ENCODE assay signal across 9 mouse cellular contexts in the genomic region with DNA sequence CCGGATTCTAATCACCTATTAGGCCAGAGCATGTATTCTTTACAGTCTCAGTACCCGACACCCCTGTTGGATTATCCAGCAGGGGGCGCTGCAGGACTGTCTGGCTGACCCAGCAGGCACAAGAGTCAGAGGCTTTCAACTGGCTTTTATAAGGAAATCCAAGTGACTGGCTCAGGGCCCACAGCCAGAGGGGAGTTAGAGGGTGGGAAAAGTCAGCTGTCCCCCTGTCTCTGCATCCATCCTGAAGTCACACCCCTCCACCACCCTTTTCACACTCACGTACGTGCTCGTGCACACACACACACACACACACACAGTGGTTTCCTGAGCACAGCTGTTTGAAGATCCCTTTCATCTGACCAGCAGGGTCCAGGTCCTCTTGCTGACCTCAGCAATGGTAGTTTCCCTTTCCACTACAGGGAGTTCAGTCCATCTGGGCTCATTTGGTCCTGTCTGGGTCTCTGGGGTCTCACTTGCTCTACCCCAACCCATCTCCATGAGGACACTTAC. TPM values are rescaled to one million over a fixed set of nuclear protein-coding genes. Genes with fewer than 3 reads are reported as not detected.
A peak's percentile ranks its signal among the peaks of the same experiment; 100 is the strongest.
DNase-seq lines count a peak whose midpoint lies in the region; ATAC-seq lines count a peak whose summit lies in the region.
"Had no signal": no experiment of that assay in that cellular context is flagged by ENCODE, and none has a peak within 500 bp of the region (broad histone marks: within the 10 kb centered on the region; RNA-seq: fewer than 3 reads in every experiment).

No protein-coding gene starts in this region.

- no peaks in the 10 kb centered on the region for H3K36me3 ChIP-seq in midbrain, embryonic 10.5 days
- no peaks in the 10 kb centered on the region for H3K36me3 ChIP-seq in midbrain, embryonic 16.5 days (ENCODE audit: control insufficient read depth, insufficient read depth, low read length)
- no peaks in the 10 kb centered on the region for H3K36me3 ChIP-seq in embryonic facial prominence, embryonic 10.5 days (replicated peaks)
- no peaks in the 10 kb centered on the region for H3K36me3 ChIP-seq in kidney, embryonic 16.5 days (ENCODE audit: insufficient read depth, low read length)
- H3K36me3 ChIP-seq in stomach, embryonic 14.5 days (ENCODE audit: control insufficient read depth, insufficient read depth, low read length), result no peaks in the 10 kb centered on the region
- H3K36me3 ChIP-seq: G1E had no signal

- DNase-seq in midbrain, embryonic 10.5 days (ENCODE audit: low spot score), result peak; percentile 90
- DNase-seq in embryonic facial prominence, embryonic 10.5 days (ENCODE audit: low spot score), result peak; percentile 94
- peak; percentile 82 for DNase-seq in heart, adult 8-10 months (ENCODE audit: low spot score)
- peak; percentile 88 for DNase-seq in liver
- peak; percentile 97 for DNase-seq in neural tube, embryonic 10.5 days (ENCODE audit: extremely low spot score, low spot score)

- no peaks in the 10 kb centered on the region for H3K27me3 ChIP-seq in midbrain, embryonic 10.5 days (ENCODE audit: low read depth, poor library complexity, severe bottlenecking)
- H3K27me3 ChIP-seq in midbrain, embryonic 16.5 days (ENCODE audit: control insufficient read depth, insufficient read depth, low read depth, low read length), result no peaks in the 10 kb centered on the region
- H3K27me3 ChIP-seq in embryonic facial prominence, embryonic 10.5 days (replicated peaks; ENCODE audit: low read depth, poor library complexity, severe bottlenecking), result no peaks in the 10 kb centered on the region
- H3K27me3 ChIP-seq in kidney, embryonic 16.5 days (ENCODE audit: insufficient read depth, low read length), result no peaks in the 10 kb centered on the region
- no peaks in the 10 kb centered on the region for H3K27me3 ChIP-seq in stomach, embryonic 14.5 days (ENCODE audit: control insufficient read depth, insufficient read depth, low read length)

- H3K4me2 ChIP-seq in midbrain, embryonic 16.5 days (ENCODE audit: low read length), result no peak overlapping the region
- H3K4me2 ChIP-seq in kidney, embryonic 16.5 days (replicated peaks; ENCODE audit: low read depth, low read length), result no peak overlapping the region
- H3K4me2 ChIP-seq in stomach, embryonic 14.5 days (replicated peaks; ENCODE audit: low read depth, low read length), result no peak overlapping the region

- WGBS in midbrain, embryonic 10.5 days, result 25% methylated on average over 6 of the region's 6 CpGs
- WGBS in midbrain, embryonic 16.5 days, result 24% methylated on average over 6 of the region's 6 CpGs
- 16% methylated on average over 6 of the region's 6 CpGs for WGBS in embryonic facial prominence, embryonic 10.5 days
- 5% methylated on average over 6 of the region's 6 CpGs for WGBS in kidney, embryonic 16.5 days
- WGBS in stomach, embryonic 14.5 days, result 18% methylated on average over 6 of the region's 6 CpGs

- H3K9ac ChIP-seq in midbrain, embryonic 16.5 days (ENCODE audit: low read depth, low read length), result no peak overlapping the region
- peak overlapping the region; percentile 39; the same call in 1 of the 2 replicates for H3K9ac ChIP-seq in kidney, embryonic 16.5 days (replicated peaks; ENCODE audit: low read length)
- H3K9ac ChIP-seq in stomach, embryonic 14.5 days (replicated peaks; ENCODE audit: low read depth, low read length), result no peak overlapping the region

- peaks cover 32% of the 10 kb centered on the region for H3K4me1 ChIP-seq in midbrain, embryonic 10.5 days
- no peaks in the 10 kb centered on the region for H3K4me1 ChIP-seq in midbrain, embryonic 16.5 days (ENCODE audit: control insufficient read depth, insufficient read depth, low read length)
- H3K4me1 ChIP-seq in embryonic facial prominence, embryonic 10.5 days, result peaks cover 52% of the 10 kb centered on the region
- peaks cover 18% of the 10 kb centered on the region for H3K4me1 ChIP-seq in kidney, embryonic 16.5 days (ENCODE audit: insufficient read depth, low read length)
- 0 out of 2 replicates have a peak, but pooled peaks cover 1% of the 10 kb centered on the region for H3K4me1 ChIP-seq in stomach, embryonic 14.5 days (ENCODE audit: control insufficient read depth, insufficient read depth, low read length)

- H3K27ac ChIP-seq in midbrain, embryonic 10.5 days (replicated peaks), result peak overlapping the region; percentile 61
- H3K27ac ChIP-seq in midbrain, embryonic 16.5 days (ENCODE audit: low read length), result no peak overlapping the region
- H3K27ac ChIP-seq in embryonic facial prominence, embryonic 10.5 days (replicated peaks), result peak overlapping the region; percentile 76
- H3K27ac ChIP-seq in kidney, embryonic 16.5 days (ENCODE audit: low read length), result 0 out of 2 replicates have a peak overlapping the region, but pooled peaks have one; percentile 31
- H3K27ac ChIP-seq in stomach, embryonic 14.5 days (ENCODE audit: low read length), result no peak overlapping the region

- no peak overlapping the region for H3K4me3 ChIP-seq in midbrain, embryonic 10.5 days
- no peak overlapping the region for H3K4me3 ChIP-seq in midbrain, embryonic 16.5 days (ENCODE audit: low read depth, low read length)
- no peak overlapping the region for H3K4me3 ChIP-seq in embryonic facial prominence, embryonic 10.5 days
- no peak overlapping the region for H3K4me3 ChIP-seq in kidney, embryonic 16.5 days (ENCODE audit: low read length)
- H3K4me3 ChIP-seq in stomach, embryonic 14.5 days (ENCODE audit: low read depth, low read length), result no peak overlapping the region

- H3K9me3 ChIP-seq in midbrain, embryonic 10.5 days (replicated peaks), result no peaks in the 10 kb centered on the region
- H3K9me3 ChIP-seq in midbrain, embryonic 16.5 days (replicated peaks; ENCODE audit: control insufficient read depth, low read length, poor library complexity, severe bottlenecking), result no peaks in the 10 kb centered on the region
- no peaks in the 10 kb centered on the region for H3K9me3 ChIP-seq in embryonic facial prominence, embryonic 10.5 days
- H3K9me3 ChIP-seq in kidney, embryonic 16.5 days (ENCODE audit: low read length), result no peaks in the 10 kb centered on the region
- no peaks in the 10 kb centered on the region for H3K9me3 ChIP-seq in stomach, embryonic 14.5 days (ENCODE audit: control insufficient read depth, low read depth, low read length)

- no peak for ATAC-seq in midbrain, embryonic 16.5 days
- ATAC-seq in kidney, embryonic 16.5 days (ENCODE audit: low FRiP score, low TSS enrichment), result peak; percentile 74
- ATAC-seq in stomach, embryonic 14.5 days (ENCODE audit: insufficient number of reproducible peaks, insufficient read depth, low FRiP score, low read depth), result peak; percentile 55; the same call in 1 of the 2 replicates

RNA-seq across cellular contexts. Expression of gene Gpr142, which starts 14.1 kb away (rescaled TPM):
- polyA plus RNA-seq in midbrain, embryonic 10.5 days (2016; fragmentation: Nextera tagmentation; extraction: Ambion mirVana), result 0.27 and 0.36 TPM in 2 replicates
- polyA plus RNA-seq in midbrain, embryonic 16.5 days (2015; fragmentation: Nextera tagmentation; extraction: Ambion mirVana), result not detected in 2 replicates
- polyA plus RNA-seq in embryonic facial prominence, embryonic 10.5 days (2016; fragmentation: Nextera tagmentation; extraction: Ambion mirVana), result 0.18 TPM in 1 of 2 replicates, not detected in the other
- total RNA-seq in heart, adult 8-10 months (2022), result not detected
- polyA plus RNA-seq in kidney, embryonic 16.5 days (2015; fragmentation: Nextera tagmentation; extraction: Ambion mirVana), result not detected in 2 replicates
- polyA plus RNA-seq in stomach, embryonic 14.5 days (2014; fragmentation: Nextera tagmentation; extraction: Ambion mirVana), result 0.23 and 0.39 TPM in 2 replicates
- polyA plus RNA-seq: G1E had no signal

RNA-seq across cellular contexts. Expression of gene Btbd17, which starts 17.0 kb away (rescaled TPM):
- polyA plus RNA-seq in midbrain, embryonic 10.5 days (2016; fragmentation: Nextera tagmentation; extraction: Ambion mirVana), result 57.3 and 69.1 TPM in 2 replicates
- 19.6 and 20.6 TPM in 2 replicates for polyA plus RNA-seq in midbrain, embryonic 16.5 days (2015; fragmentation: Nextera tagmentation; extraction: Ambion mirVana)
- polyA plus RNA-seq in embryonic facial prominence, embryonic 10.5 days (2016; fragmentation: Nextera tagmentation; extraction: Ambion mirVana), result 10.0 and 17.0 TPM in 2 replicates
- total RNA-seq in heart, adult 8-10 months (2022), result not detected
- polyA plus RNA-seq in kidney, embryonic 16.5 days (2015; fragmentation: Nextera tagmentation; extraction: Ambion mirVana), result 0.47 and 0.54 TPM in 2 replicates
- polyA plus RNA-seq in stomach, embryonic 14.5 days (2014; fragmentation: Nextera tagmentation; extraction: Ambion mirVana), result 0.98 and 1.6 TPM in 2 replicates
- polyA plus RNA-seq: G1E had no signal

RNA-seq across cellular contexts. Expression of gene Gprc5c, which starts 38.2 kb away (rescaled TPM):
- polyA plus RNA-seq in midbrain, embryonic 10.5 days (2016; fragmentation: Nextera tagmentation; extraction: Ambion mirVana), result 19.0 TPM in 2 replicates
- 5.4 and 7.4 TPM in 2 replicates for polyA plus RNA-seq in midbrain, embryonic 16.5 days (2015; fragmentation: Nextera tagmentation; extraction: Ambion mirVana)
- polyA plus RNA-seq in embryonic facial prominence, embryonic 10.5 days (2016; fragmentation: Nextera tagmentation; extraction: Ambion mirVana), result 62.2 and 62.5 TPM in 2 replicates
- 1 to 10 TPM; 7.3 to 9.6 (median 9.1) TPM for total RNA-seq in heart, adult 8-10 months (2022)
- polyA plus RNA-seq in kidney, embryonic 16.5 days (2015; fragmentation: Nextera tagmentation; extraction: Ambion mirVana), result 153 and 162 TPM in 2 replicates
- polyA plus RNA-seq in stomach, embryonic 14.5 days (2014; fragmentation: Nextera tagmentation; extraction: Ambion mirVana), result 23.5 and 27.2 TPM in 2 replicates
- polyA plus RNA-seq: G1E had no signal

RNA-seq across cellular contexts. Expression of gene Kif19a, which starts 47.6 kb away (rescaled TPM):
- 1.1 and 1.7 TPM in 2 replicates for polyA plus RNA-seq in midbrain, embryonic 10.5 days (2016; fragmentation: Nextera tagmentation; extraction: Ambion mirVana)
- 0.47 and 0.67 TPM in 2 replicates for polyA plus RNA-seq in midbrain, embryonic 16.5 days (2015; fragmentation: Nextera tagmentation; extraction: Ambion mirVana)
- polyA plus RNA-seq in embryonic facial prominence, embryonic 10.5 days (2016; fragmentation: Nextera tagmentation; extraction: Ambion mirVana), result 1.3 and 2.0 TPM in 2 replicates
- total RNA-seq in heart, adult 8-10 months (2022), result under 1 TPM; 0.25 to 0.80 (median 0.42) TPM
- polyA plus RNA-seq in kidney, embryonic 16.5 days (2015; fragmentation: Nextera tagmentation; extraction: Ambion mirVana), result 0.22 and 0.46 TPM in 2 replicates
- polyA plus RNA-seq in stomach, embryonic 14.5 days (2014; fragmentation: Nextera tagmentation; extraction: Ambion mirVana), result 0.51 and 0.81 TPM in 2 replicates
- total RNA-seq: G1E had no signal
- polyA plus RNA-seq: G1E had no signal

Comparison
In these comparisons a context has a peak if more than half of its experiments do, and no peak if none do; other contexts are left out.
1. H3K27ac ChIP-seq: peak in midbrain, embryonic 10.5 days (single experiment), embryonic facial prominence, embryonic 10.5 days (single experiment) and kidney, embryonic 16.5 days (single experiment); none in midbrain, embryonic 16.5 days (single experiment) and stomach, embryonic 14.5 days (single experiment).
2. Peak in every context shown above with its lines, with median percentiles within 50 percentile points of each other: DNase-seq.